Mouse (Mus musculus): ENCODE results near the gene Ube2v1.
A peak's percentile ranks its signal among the peaks of the same experiment; 100 is the strongest.
"Not testable (repeated sequence)": the region's sequence is repeated elsewhere in the genome, so short reads cannot be mapped to it uniquely, and the experiment has no call there.

The Ube2v1 gene

DNA sequence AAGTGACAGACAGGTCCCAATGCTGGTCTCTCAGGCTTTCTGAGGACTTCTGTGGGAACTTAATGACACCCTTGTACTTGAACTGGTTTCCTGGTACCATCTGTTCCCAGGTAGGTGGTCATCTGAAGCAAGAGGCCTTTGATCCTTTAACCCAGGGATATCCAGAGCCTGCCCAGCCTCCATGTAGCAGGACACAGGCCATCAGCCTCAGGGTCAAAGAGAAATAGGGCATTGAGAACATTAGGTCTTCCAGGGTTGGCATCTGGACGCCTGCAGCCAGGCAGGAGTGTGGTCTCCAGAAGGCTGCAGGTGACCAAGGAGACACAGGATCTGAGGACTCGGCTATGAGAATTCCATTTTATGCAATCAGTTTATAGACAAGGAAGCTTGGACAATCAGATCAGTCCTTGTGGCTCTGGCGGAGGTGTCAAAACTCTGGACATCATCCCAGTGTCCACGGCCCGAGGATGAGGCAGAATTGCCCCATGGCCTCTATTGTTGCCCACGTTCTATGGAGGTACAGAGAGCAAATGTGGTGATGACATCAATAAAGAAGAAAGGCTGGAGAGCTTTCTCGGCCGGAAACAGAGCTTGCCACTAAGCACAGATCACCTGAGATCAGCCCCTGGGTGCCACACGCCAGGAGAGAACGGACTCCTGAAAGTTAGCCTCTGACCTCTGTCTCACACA is 23.2 kb upstream of the Ube2v1 start:
- no peak for DNase-seq

DNA sequence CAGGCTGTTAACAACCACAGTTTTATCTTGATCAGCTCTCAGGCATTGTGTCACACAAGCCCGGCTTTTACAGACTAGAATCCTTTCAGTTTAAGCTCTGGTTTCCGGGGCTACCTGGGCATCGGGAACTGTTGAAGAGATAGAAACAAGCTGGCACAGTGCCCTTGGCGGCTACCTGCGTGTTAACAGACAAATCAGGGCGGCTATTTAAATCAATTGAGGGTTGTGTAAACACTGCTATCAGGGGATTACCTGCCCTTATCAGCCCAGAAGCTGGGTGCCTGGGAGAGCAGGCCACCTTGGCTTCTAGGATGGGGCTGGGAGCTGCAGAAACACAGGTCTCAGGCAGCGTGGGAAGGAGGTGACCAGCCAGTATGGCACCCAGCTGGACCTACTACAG is 20.8 kb upstream of the Ube2v1 start:
- DNase-seq = no peak

DNA sequence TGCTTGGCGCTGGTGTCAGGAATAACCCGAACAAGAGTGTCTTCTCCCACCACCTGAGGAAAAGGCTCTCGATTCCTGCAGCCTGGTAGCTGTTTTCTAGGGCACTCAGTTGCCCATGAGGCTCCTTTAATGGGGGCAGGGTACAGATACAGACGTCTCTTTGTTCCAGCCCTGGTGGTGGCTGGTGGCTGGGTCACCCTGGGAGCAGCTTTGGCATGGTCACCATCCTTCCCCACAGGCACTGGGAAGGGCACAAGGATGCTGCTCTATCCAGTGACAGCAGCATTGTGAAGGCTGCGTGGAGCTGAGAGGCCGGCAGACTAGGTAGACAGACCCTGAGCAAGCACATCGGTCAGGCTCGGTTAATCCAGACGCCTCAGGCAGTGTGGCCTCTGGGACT is 19.7 kb upstream of the Ube2v1 start:
- peak; percentile 52 for DNase-seq

DNA sequence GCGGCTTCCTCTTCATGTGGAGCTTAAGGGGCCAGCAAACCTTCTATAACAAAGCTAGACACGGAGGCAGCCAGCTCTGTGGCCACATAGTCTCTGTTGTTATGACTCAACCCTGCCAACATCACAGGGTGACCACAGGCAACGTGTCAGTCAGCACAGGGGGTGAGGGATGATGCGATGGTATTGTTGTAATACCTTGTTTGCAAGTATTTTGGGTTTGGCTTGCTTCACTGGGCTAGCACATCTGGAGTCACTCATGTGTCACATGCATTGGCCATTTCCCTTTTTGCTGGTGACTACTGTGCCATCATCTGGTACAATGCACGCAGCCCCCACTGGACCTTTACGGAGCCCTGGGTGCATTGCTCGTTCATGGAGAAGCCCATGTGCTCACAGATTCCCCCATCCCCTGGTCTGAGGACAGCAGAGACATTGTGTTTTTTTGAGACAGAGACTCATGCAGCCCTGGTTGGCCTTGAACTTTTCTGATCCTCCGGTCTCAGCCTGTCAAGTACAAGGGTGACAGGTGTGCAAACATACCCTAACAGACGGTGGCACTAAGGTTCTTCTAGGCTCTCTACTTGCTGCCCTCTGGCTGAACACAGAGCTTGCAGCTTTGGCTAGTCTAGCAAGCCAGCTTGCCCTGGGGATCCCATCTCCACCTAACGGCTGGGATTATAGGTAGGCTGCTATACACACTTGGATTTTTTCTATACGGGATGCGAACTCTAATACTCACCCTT is 17.6 kb upstream of the Ube2v1 start:
- no peak for DNase-seq

DNA sequence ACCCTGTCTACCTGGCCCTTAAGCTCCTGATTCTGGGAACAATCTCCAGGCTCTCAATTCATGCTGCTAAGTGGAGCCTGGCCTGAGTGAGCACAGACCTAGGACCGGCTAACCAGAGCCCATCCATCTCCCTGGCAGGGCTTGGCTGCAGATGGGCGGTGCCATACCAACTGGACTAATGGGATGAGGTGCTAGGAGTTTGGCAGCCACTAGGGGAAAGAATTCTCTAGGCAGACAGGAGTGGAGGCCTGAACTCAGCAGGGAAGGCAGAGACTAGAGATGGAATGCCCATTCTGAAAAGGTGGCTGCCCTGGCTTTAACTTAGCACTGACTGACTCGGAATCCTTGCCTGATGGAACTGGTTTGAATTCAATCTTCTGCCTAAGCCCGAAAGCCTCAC is 14.5 kb upstream of the Ube2v1 start:
- DNase-seq = no peak

DNA sequence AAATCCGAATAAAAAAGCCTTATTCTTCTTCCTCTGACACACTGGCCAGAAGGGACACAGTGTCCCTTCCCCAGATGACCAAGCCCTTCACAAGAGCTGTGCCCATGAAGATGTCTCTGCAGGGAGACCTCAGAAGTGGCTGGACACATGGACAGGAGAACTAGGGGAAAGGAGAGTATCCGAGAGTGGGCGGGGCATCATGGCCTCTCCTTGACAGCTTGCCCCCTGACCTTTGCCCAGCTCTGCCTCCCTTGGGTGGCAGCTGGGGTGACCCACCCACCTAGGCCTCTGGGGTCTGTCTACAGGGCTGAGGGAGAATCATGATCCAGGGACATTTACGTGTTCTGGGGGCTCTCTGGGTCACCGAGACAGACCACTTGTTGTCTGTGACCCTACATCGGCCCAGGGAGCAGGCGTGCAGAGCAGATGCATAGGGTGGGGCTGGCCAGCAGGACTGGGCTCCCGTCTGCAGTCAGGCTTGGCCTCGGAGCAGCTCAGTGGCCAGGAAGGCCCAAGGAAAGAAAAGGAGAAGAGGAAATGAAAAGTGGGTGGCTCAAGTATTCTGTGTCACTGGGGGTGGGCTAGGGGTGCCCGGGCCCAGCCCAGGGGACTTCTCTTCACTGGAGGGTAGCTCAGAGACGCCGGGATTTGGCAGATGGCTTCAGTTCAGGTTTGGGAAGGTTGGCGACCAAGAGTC is 11.6 kb upstream of the Ube2v1 start:
- DNase-seq = not testable (repeated sequence)

DNA sequence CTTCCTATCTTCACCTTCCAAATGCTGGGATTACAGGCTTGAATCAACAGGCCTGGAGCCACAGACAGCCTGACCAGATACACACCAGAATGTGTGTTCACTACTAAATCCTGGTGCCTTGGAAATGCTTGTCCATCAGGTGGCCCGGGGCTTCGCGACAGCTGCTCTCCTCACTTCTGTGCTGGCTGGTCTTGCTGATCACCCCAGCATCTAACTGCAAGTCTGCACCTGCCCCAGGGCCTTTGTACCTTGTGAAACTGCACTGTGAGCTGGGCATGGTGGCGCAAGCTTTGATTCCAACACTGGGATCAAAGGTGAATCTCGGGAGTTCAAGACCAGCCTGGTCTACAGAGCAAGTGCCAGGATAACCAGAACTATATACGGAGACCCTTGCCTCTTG is 10.3 kb upstream of the Ube2v1 start:
- DNase-seq = no peak

DNA sequence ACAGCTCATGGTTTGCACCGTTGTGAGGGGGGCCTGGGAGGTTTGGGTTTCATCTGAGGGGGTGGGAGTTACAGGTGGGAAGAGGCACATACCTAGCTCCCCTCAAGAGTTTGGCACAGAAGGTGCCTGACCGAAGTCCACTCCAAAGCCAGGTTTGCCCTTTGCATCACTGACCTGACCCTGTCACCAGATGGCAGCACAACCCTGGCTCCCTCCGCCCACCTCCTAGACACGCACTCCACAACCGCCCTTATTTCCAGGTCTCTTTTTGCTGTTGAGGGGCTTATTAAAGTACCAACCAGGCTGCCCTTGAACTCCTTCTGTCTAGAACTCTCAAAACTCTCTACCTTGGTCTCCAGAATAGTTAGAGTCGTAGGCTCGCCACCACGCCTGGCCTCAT is 9.4 kb upstream of the Ube2v1 start:
- no peak for DNase-seq

DNA sequence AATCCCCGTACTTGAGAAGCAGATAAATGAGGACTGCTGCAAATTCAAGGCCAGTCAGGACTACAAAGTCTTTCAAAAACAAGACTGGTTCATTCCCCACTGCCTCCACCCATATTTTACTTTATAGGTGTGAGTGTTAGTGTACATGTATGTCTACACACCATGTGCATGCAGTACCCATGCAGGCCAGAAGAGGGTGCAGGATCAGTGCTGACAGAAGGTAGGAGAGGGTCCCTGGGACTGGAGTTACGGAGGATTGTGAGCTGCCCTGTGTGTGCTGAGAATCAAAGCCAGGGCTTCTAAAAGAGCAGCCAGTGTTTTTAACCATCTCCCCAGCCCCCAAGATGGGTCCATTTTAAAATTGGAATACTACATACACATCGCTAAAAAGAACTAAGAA is 8.4 kb upstream of the Ube2v1 start:
- no peak for DNase-seq

DNA sequence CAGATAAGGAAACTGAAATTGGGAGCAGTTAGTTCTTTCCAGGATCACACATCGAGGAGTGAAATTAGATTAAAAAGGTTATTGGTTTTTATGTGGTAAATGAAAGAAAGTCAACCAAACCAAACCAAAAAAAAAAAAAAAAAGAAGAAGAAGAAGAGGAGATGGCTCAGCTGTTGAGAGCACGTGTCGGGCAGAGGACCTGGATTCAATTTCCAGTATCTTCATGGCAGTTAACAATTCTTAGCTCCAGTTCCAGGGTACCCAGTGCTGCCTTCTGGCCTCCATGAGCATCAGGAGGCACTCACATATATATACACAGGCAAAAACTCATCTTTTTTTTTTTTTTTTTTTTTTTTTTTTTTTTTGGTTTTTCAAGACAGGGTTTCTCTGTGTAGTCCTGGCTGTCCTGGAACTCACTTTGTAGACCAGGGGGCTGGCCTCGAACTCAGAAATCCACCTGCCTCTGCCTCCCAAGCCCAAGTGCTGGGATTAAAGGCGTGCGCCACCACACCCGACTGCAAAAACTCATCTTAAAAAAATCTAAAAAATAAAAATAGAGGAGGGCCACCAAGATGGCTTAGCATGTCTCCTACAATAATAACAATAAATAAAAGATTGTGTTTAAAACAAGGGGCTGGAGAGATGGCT is 3.1 kb upstream of the Ube2v1 start:
- DNase-seq = no peak

DNA sequence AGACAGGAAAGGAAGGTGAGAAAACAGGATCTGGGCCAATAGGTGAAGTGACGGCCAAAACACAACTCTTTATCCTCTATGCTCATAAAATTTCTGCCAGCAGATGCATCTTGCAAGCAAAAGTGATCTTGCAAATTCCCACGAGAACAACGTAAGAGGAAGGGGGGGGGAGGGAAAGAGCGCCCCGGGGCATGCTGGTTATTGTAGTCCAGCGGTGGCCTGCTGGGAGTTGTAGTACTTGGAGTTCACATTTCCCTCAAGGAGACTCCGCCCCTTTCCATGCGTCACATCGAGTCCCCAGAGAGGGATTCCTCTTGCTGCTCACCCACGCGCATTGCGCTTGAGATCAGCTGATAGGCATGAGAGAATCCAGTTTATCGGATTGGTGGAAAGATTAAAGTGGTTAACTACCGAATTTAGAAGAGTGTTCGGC is 2.5 kb upstream of the Ube2v1 start:
- peak; percentile 98 for DNase-seq

DNA sequence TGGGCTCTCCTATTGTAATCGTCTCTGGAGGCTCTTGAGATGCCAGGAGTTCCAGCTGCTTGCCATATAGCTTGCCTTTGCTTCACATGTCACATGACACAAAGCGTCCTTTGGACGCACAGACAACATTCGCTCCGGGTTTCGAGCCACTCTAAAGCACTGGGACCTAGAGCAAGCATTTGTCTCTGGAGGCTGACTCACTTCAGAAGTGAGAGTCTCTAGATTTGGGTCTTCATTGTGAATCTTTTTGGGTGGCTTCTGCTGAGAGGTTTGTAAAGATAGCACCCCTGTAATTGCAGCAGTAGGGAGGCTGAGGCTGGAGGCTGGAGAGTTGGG is 1.6 kb upstream of the Ube2v1 start:
- DNase-seq = no peak

DNA sequence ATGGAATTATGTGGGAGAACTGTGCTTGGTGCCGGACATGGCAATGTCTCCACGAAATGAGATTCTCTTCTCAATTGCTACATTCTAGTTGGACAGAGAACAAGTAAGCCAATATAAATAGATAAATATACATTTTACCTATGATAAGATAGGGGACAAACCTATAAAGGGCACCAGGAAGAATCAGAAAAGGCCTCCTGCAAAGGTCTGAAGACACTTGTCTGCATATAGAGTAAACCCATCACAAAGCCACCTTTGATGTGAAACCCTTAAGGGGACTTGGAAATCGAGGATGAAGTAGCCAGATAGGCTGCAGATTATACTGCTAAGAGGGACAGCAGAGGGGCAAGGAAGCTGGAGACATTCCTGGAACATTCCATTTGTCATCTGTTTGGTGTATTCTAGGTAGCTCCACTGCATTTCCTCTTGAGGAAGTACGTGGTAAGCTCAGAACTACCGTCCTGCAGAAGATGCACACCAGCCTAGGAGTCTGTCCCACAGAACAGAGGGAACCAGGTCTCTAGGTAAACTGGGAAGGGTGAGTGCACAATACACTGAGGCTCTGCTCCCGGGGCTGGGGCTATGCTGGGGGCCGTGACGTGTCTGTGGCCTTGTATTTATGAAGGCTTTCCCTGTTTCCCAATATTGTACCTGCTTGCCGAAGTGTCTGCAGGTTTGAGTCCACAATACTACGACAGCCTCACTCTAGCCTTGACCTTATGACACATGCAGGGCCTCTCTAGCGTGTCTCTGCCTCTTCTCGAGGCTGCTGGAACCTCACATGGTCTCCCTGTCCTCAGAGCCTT is 1.0 kb upstream of the Ube2v1 start:
- no peak for DNase-seq

DNA sequence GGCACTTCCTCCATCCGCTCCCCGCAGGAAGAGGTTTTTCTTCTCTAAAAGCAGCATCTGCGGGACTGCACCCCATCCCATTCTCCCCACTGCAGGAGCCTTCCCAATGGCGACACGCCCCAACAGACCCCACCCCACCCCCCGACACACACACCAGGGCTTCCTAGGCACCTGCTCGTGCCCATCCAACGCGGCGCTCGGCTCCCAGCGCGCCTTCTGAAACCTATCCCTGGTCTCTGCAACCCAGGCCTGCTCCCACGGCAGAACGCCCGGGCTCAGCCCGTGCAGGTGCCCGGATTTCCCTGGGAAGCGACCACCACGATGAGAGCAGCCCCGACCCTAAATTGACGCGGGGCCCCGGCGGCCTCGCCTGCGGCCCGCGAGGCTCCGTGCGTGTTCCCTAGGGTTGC is 709 bp downstream of the Ube2v1 start:
- DNase-seq = no peak

DNA sequence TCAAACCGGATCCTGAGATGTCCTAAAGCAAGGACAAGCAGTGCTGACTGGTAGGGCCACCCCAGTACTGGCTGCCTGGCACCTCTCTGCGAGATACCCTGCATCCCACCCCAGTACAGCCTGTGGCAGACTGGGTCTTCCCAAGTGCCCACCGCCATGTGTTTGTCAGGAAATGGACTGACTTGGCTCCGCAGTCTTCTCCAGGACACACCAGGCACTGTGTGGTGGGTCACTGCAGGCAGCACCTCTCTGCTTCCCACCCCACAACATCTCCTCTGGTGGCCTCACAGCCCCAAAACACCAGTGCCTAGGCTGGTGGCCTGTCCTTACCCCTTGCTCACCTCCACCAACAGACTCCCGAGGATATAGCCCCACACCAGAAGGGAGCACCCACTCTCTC is 1.5 kb downstream of the Ube2v1 start:
- DNase-seq = no peak

DNA sequence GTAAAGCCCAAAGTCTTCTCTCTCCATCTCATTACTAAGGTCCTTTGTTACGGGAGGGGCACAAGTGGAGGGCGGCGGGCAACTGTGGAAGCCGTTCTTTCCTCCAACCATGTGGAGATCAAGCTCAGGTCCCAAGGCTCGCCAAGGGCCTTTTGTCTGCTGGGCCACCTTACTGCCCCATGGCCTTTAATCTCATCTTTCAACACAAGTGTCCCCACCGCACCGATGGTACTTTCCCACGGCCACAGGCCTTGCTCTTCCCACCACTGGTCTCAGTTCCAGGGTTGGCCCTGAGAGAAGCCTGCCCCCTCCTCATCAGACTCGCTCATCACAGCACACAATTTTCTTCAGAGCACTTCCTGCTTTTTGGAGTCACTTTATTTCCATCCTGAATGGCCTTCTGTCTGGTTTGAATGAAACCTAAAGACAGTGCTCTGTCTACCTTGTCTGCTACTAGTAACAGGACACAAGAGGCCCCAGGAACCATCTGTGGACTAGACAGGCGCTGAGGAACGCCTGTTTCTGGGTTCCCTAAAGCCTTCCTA is 2.2 kb downstream of the Ube2v1 start:
- DNase-seq = no peak

DNA sequence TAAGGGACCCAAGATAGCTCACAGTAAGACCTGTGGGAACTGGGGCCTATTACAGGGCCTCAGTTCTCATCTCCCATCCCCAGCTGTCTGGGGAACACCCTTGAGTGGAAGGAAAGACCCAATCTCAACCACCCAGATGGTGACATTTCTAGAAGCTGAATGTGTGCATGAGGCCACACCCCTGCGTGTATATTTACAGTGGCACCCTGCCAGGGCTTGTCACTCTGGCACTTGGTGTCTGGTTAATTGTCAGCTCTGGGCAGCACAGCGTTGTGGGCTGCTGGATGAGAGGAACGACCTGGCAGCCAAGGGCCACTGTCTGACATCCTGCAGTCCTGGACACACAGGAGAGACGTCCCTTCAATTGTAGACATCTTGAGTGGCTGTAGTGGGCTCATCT is 3.0 kb downstream of the Ube2v1 start:
- DNase-seq = no peak

DNA sequence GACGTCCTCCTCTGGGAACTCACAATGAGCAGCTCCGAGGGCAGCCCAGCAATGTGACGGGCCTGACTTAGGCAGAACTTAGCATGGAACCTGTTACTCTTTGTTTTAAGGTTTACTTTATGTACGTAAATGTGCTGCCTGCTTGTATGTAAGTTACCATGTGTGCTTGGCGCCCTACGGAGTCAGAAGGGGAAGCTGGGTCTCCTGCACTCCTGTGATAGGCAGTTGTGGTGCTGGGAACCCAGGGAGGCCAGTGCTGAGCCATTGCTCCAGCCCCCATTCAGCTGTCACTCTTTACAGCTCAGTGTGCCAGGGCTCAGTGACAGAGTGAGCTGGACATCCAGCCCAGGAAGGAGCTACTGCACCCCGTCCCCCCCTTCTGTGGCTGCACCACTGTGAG is 4.9 kb downstream of the Ube2v1 start:
- DNase-seq = no peak

DNA sequence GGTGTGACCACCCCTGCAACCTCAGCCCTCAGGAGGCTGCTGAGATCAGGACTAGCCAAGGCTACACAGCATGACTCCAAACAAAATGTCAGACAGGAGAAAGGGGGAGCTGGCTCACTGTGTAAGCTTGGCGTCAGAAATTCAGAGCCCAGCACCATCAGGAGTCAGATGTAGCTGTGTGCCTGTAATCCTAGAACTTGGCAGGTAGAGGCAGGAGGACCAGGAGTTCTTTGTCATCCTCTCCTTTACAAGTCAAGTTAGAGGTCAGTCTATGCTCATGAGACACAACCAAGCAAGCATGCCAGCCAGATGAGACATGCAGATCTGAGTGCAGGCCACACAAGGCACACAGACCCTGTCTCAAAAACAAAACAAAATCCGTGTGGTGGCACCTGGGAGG is 6.2 kb downstream of the Ube2v1 start:
- no peak for DNase-seq

DNA sequence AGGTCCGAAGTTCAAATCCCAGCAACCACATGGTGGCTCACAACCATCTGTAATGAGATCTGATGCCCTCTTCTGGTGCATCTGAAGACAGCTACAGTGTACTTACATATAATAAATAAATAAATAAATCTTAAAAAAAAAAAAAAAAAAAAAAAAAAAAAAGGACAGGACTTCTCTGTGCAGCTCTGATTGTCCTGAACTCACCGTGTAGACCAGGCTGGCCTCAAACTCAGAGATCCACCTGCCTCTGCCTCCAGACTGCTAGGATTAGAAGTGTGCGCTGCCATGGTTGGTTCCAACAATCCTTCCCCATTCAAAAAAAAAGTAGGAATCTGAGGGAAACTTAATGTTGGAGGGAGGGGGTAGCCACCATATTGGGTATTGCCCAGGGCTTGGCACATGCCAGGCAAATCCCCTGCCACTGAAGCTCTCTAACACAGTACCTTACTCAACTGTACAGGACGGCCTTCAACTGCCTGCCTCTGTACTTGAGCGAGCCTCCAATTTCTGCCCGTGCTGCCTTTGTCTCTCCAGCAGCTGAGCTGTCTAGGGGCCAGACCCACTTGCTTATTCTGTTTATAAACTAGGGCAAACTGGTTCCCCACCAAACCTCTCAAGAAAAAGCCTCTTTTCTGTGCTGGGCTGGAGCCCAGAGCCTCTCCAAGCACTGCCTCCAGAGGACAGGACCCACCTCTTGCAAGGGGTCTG is 7.4 kb downstream of the Ube2v1 start:
- DNase-seq = no peak

DNA sequence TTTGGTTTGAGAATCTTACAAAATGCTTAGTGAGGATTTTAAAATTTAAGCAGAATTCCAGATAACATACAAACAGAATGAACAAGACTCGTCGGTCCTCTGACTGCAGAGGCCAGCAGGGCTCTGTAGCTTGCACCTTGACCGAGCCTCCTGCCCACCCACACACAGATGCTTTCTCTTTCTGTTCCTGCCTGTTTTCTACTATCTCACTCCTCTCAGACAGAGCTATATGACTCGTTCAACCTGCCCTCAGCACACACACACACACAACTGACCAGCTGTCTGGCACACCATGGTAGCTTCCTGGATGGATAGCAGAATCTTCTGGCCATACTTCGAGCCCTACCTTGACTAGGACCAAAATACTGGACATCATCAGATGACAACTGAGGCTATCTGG is 8.9 kb downstream of the Ube2v1 start:
- DNase-seq = no peak

DNA sequence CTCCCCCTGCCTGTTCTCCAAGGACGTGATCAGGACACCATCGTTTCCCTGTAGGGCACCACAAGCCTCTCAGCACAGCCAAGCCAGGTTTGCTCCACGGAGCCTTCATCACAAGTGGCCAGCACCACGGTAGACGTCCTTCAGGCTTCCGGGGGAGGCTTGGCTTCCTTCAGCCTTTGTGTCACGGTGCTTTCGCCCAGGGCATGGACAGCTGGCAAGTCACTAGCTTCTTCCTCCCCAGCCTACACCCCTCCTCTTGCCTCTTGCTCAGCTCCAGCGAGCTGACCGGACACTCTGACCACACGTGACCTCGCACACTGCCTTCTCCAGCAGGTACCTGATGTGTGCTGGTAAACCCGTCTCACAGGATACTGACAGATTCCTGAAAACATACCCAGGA is 9.5 kb downstream of the Ube2v1 start:
- DNase-seq = no peak
